Mouse (Mus musculus): Measurements from ENCODE around the gene Cep83. TPM values are rescaled to one million over a fixed set of nuclear protein-coding genes. Genes with fewer than 3 reads are reported as not detected.
A peak's percentile ranks its signal among the peaks of the same experiment; 100 is the strongest.

Gene Cep83
- polyA plus RNA-seq (2014; fragmentation: Nextera tagmentation; extraction: Ambion mirVana): 23.0 and 23.2 TPM in 2 replicates

DNA sequence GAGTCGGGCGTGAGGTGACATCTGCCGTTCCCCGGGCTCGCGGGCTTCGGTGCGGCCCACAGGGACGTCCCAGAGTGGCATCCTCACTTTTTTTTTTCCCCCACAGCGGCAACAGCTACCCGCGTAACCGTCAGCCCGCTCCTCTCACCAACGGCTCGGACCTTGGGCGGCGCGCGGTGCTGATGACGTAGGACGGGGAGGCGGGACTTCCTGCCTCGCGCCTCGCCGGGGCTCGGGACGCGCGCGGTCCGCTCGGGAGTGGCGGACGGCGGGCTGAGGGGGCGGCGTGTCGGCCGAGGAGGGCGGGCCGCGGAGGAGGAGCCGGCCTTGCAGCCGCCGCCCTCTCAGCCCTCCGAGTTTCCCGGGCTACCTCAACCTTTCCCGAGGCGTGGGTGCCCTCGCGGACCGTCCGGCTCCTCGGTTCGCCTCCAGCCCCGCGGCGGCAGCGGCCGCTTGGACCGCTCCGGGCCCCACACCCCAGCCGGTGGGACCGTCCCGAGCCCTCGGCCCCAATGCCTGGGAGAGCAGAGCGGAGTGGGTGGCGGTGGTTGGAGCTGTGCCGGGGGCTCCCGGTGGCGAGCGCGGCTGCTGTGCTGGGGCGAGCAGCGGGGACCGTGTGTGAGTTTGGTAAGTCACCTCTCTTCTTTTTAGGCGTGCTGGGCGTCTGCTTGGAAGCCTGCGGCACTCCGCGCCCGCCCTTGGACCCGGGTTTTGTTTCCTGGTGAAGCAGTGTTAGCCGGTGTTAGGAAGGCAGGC, at the start of gene Cep83:
Cep83 (plus strand) TSS at position 235 of the 756 bp plus-strand sequence.
- Histone ChIP-seq H3K27me3 (ENCODE audit: control insufficient read depth, insufficient read depth, low read length) (no peaks in the 10 kb centered on the region), H3K27ac (ENCODE audit: low read depth, low read length) (peak within 1 kb of the TSS; percentile 85), H3K9ac (ENCODE audit: low read length) (peak within 1 kb of the TSS; percentile 96), H3K4me3 (ENCODE audit: low read depth, low read length) (peak within 1 kb of the TSS; percentile 74), H3K36me3 (ENCODE audit: control insufficient read depth, insufficient read depth, low read length) (no peaks in the 10 kb centered on the region), H3K9me3 (ENCODE audit: control insufficient read depth, low read length) (no peaks in the 10 kb centered on the region), H3K4me1 (ENCODE audit: control insufficient read depth, insufficient read depth, low read length) (peaks cover 2% of the 10 kb centered on the region), H3K4me2 (peak within 1 kb of the TSS; percentile 91)
- ATAC-seq (ENCODE audit: low FRiP score) (peak; percentile 98), DNase-seq (ENCODE audit: low spot score, missing footprints) (peak; percentile 100)
- WGBS: under 1% methylated on average over 84 of the region's 86 CpGs

DNA sequence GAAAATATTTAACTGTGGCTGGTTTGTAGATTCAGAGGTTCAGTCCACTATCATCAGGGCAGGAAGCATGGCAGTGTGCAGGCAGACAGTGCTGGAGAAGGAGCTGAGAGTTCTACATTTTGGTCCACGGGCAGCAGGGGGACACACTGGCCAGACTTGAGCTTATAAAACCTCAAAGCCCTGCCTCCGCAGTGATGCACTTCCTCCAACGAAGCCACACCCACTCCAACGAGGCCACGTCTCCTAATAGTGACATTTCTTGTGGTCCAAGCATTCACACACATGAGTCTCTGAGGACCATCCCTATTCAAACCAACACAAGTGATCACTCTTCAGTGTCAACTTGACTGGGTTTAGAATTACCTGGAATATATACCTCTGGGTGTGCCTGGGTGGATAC, 49.2 kb upstream of the Cep83 start:
- no peaks in the 10 kb centered on the region for H3K9me3 ChIP-seq (ENCODE audit: control insufficient read depth, low read length)
- H3K27ac ChIP-seq (ENCODE audit: low read depth, low read length): no peak overlapping the region
- no peak overlapping the region for H3K4me2 ChIP-seq
- no peak overlapping the region for H3K4me3 ChIP-seq (ENCODE audit: low read depth, low read length)
- H3K4me1 ChIP-seq (ENCODE audit: control insufficient read depth, insufficient read depth, low read length): no peaks in the 10 kb centered on the region
- DNase-seq (ENCODE audit: low spot score, missing footprints): peak; percentile 23
- H3K27me3 ChIP-seq (ENCODE audit: control insufficient read depth, insufficient read depth, low read length): no peaks in the 10 kb centered on the region
- WGBS: 73% methylated on average over 5 of the region's 5 CpGs
- H3K9ac ChIP-seq (ENCODE audit: low read length): no peak overlapping the region
- H3K36me3 ChIP-seq (ENCODE audit: control insufficient read depth, insufficient read depth, low read length): no peaks in the 10 kb centered on the region
- no peak for ATAC-seq (ENCODE audit: low FRiP score)

DNA sequence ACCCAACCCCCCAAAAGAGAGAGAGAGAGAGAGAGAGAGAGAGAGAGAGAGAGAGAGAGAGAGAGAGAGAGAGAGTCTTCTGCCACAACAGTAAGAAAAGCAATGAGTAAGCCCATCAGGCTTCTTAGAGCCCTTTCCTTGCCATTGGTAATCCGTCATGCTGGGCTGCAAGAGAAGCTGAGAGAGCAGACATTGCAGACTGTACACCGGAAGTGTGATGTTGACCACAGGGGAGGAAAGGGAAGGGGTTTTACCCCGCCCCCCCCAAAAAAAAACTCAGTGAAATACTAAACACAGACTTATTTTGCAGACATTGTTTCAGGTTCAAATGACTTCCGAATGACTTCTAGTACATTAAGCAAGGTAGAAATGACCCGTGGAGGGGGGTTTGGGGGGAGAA, 48.4 kb upstream of the Cep83 start:
- Histone ChIP-seq H3K4me3 (ENCODE audit: low read depth, low read length) (no peak overlapping the region), H3K27me3 (ENCODE audit: control insufficient read depth, insufficient read depth, low read length) (no peaks in the 10 kb centered on the region), H3K27ac (ENCODE audit: low read depth, low read length) (no peak overlapping the region), H3K9me3 (ENCODE audit: control insufficient read depth, low read length) (no peaks in the 10 kb centered on the region), H3K9ac (ENCODE audit: low read length) (no peak overlapping the region), H3K36me3 (ENCODE audit: control insufficient read depth, insufficient read depth, low read length) (no peaks in the 10 kb centered on the region), H3K4me1 (ENCODE audit: control insufficient read depth, insufficient read depth, low read length) (no peaks in the 10 kb centered on the region), H3K4me2 (no peak overlapping the region)
- ATAC-seq (ENCODE audit: low FRiP score) (no peak), DNase-seq (ENCODE audit: low spot score, missing footprints) (peak; percentile 60)
- WGBS: 86% methylated on average over 5 of the region's 5 CpGs

DNA sequence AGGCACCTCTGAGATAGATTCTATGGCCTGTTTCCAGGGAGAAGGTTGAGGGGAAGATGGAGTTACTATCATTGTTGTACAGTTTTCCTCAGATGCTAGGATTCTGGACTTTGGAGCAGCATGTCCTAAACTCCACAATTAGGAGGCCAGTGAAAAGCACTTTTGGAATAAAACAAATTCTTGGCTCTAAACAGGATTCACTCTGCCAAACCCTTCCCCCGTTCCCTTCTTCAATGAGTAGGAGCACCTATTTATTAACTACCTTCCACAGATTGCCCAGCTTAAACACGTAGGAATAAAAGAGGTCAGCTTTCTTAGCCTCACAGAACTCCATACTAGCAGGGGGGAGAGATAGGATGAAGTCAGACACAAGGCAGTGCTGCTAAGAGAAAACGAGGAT, 24.4 kb upstream of the Cep83 start:
- 79% methylated on average over 3 of the region's 3 CpGs for WGBS
- no peak overlapping the region for H3K27ac ChIP-seq (ENCODE audit: low read depth, low read length)
- no peak for DNase-seq (ENCODE audit: low spot score, missing footprints)

DNA sequence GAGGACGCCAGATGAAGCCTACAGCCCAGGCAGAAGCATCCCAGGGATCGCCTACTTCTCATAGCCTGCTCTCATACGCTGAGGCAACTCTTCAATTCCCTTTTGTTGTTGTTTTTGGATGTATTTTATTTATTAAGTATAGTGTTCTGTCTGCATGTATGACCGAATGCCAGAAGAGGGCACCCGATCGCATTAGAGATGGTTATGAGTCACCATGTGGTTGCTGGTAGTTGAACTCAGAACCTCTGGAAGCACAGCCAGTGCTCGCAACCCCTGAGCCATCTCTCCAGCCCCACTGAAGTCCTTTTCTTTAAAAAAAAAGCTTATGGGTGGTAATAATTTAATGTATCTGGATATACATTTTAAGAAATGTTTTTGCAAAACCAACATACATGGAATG, 24.0 kb upstream of the Cep83 start:
- 93% methylated on average over 7 of the region's 7 CpGs for WGBS

More for the DNA sequence above, 24.4 kb upstream of the Cep83 start:
- Histone ChIP-seq H3K27me3 (ENCODE audit: control insufficient read depth, insufficient read depth, low read length) (no peaks in the 10 kb centered on the region), H3K4me2 (no peak overlapping the region), H3K4me3 (ENCODE audit: low read depth, low read length) (no peak overlapping the region), H3K9ac (ENCODE audit: low read length) (no peak overlapping the region), H3K36me3 (ENCODE audit: control insufficient read depth, insufficient read depth, low read length) (no peaks in the 10 kb centered on the region), H3K4me1 (ENCODE audit: control insufficient read depth, insufficient read depth, low read length) (no peaks in the 10 kb centered on the region), H3K9me3 (ENCODE audit: control insufficient read depth, low read length) (no peaks in the 10 kb centered on the region)
- ATAC-seq (ENCODE audit: low FRiP score): no peak

DNA sequence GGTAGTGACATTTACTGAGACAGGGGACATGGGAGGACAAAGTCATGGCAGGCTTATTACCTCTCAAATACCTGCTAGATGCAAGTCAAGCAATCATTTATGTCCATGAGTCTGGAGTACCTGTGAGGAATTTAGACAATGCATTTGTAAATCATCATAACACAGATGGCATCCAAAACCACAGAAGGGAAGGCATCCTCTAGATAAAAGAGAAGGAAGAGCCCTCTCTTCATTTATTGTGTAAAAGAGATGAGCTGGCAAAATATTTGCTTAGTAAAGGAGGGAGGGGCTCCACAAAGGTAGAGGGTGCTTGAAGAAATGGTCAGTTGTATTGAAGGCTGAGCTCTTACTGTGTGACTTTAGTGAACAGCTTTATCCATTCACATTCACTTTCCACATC, 20.3 kb upstream of the Cep83 start:
- H3K4me3 ChIP-seq (ENCODE audit: low read depth, low read length): no peak overlapping the region
- no peaks in the 10 kb centered on the region for H3K4me1 ChIP-seq (ENCODE audit: control insufficient read depth, insufficient read depth, low read length)
- no peaks in the 10 kb centered on the region for H3K36me3 ChIP-seq (ENCODE audit: control insufficient read depth, insufficient read depth, low read length)
- H3K9me3 ChIP-seq (ENCODE audit: control insufficient read depth, low read length): no peaks in the 10 kb centered on the region
- no peak overlapping the region for H3K27ac ChIP-seq (ENCODE audit: low read depth, low read length)
- DNase-seq (ENCODE audit: low spot score, missing footprints) (no peak), ATAC-seq (ENCODE audit: low FRiP score) (no peak)
- H3K4me2 ChIP-seq: no peak overlapping the region
- H3K27me3 ChIP-seq (ENCODE audit: control insufficient read depth, insufficient read depth, low read length): no peaks in the 10 kb centered on the region
- H3K9ac ChIP-seq (ENCODE audit: low read length): no peak overlapping the region

More for the DNA sequence above, 24.0 kb upstream of the Cep83 start:
- Histone ChIP-seq H3K4me1 (ENCODE audit: control insufficient read depth, insufficient read depth, low read length) (no peaks in the 10 kb centered on the region), H3K4me2 (no peak overlapping the region), H3K9me3 (ENCODE audit: control insufficient read depth, low read length) (no peaks in the 10 kb centered on the region), H3K4me3 (ENCODE audit: low read depth, low read length) (no peak overlapping the region), H3K36me3 (ENCODE audit: control insufficient read depth, insufficient read depth, low read length) (no peaks in the 10 kb centered on the region), H3K27ac (ENCODE audit: low read depth, low read length) (no peak overlapping the region), H3K9ac (ENCODE audit: low read length) (no peak overlapping the region), H3K27me3 (ENCODE audit: control insufficient read depth, insufficient read depth, low read length) (no peaks in the 10 kb centered on the region)
- ATAC-seq (ENCODE audit: low FRiP score) (no peak), DNase-seq (ENCODE audit: low spot score, missing footprints) (no peak)

DNA sequence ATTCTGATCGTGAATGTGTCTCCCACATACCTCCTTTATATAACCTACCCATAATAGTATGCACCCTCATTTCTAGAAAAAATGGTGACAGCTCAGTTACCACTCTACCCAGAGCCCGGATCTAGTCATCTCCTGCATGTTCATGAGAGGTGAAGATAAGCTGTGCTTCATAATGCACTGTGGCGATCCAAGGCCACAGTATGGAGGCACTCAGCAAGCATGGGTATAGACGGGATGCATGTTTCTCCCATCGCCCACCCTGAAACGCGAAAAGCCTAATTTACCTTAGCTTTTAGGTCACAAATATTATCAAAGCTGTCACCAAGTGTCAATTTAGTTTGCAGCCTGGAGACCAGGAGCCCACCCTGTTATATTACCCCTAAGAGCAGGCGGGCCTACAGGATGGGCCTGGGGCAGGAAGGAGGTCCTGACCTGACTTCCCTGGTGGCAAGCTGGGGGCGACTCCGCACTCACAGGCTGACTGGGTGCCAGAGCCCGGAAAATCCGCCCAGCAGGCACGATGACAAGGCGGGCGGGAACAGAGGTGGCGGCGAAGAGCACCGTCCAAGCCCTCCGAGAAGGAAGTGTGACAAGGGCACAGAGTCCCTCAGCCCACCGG, 544 bp upstream of the Cep83 start:
- Histone ChIP-seq H3K4me1 (ENCODE audit: control insufficient read depth, insufficient read depth, low read length) (peaks cover 2% of the 10 kb centered on the region), H3K36me3 (ENCODE audit: control insufficient read depth, insufficient read depth, low read length) (no peaks in the 10 kb centered on the region), H3K9ac (ENCODE audit: low read length) (peak overlapping the region; percentile 96), H3K9me3 (ENCODE audit: control insufficient read depth, low read length) (no peaks in the 10 kb centered on the region), H3K4me3 (ENCODE audit: low read depth, low read length) (peak overlapping the region; percentile 74), H3K27me3 (ENCODE audit: control insufficient read depth, insufficient read depth, low read length) (no peaks in the 10 kb centered on the region), H3K27ac (ENCODE audit: low read depth, low read length) (peak overlapping the region; percentile 85), H3K4me2 (peak overlapping the region; percentile 91)
- no peak for DNase-seq (ENCODE audit: low spot score, missing footprints)
- peak; percentile 81 for ATAC-seq (ENCODE audit: low FRiP score)
- 5% methylated on average over 20 of the region's 20 CpGs for WGBS

DNA sequence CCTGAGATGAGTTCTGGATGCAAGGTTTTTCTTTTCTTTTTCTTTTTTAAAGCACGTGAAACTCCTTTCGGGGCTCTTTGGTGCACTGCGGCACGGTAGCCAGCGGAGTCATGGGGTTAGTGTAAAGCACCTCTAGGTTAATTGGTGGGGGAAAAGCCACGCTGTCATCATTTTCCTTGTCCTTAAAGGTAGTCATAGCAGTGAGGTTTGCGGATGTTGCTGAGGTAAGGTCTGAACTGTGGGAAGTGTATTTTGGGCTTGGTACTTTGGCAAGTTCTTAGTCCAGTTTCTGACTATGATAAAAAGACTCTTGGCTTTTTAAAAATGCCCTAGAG, 689 bp downstream of the Cep83 start:
- no peak for DNase-seq (ENCODE audit: low spot score, missing footprints)
- 0% methylated on average over 7 of the region's 7 CpGs for WGBS
- Histone ChIP-seq H3K36me3 (ENCODE audit: control insufficient read depth, insufficient read depth, low read length) (no peaks in the 10 kb centered on the region), H3K27ac (ENCODE audit: low read depth, low read length) (peak overlapping the region; percentile 85), H3K9ac (ENCODE audit: low read length) (peak overlapping the region; percentile 96), H3K9me3 (ENCODE audit: control insufficient read depth, low read length) (no peaks in the 10 kb centered on the region), H3K27me3 (ENCODE audit: control insufficient read depth, insufficient read depth, low read length) (no peaks in the 10 kb centered on the region), H3K4me1 (ENCODE audit: control insufficient read depth, insufficient read depth, low read length) (peaks cover 2% of the 10 kb centered on the region), H3K4me2 (peak overlapping the region; percentile 91), H3K4me3 (ENCODE audit: low read depth, low read length) (peak overlapping the region; percentile 74)
- no peak; the same call in none of the 2 replicates for ATAC-seq (ENCODE audit: low FRiP score)

DNA sequence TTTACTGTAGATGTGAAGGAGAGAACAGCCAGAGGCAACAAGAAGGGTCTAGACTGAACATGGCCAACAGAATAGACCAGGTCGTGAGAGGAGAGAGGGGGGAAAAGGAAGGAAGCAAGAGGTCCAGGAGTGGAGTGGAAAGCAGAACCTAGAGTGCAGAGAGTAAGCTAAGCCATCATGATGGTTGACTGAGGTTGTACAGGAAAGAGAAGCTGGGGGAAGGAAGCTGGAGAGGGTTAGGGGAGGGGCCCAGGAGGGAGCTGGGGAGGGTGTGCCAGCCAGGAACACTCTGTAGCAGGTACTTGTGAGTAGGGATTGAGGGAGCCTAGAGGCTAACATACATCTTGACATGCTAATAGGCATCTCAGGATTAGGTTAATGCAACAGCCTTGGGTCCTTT, 1.9 kb downstream of the Cep83 start:
- WGBS: 100% methylated on average over 1 of the region's 1 CpGs
- no peaks in the 10 kb centered on the region for H3K9me3 ChIP-seq (ENCODE audit: control insufficient read depth, low read length)
- H3K36me3 ChIP-seq (ENCODE audit: control insufficient read depth, insufficient read depth, low read length): no peaks in the 10 kb centered on the region
- H3K4me1 ChIP-seq (ENCODE audit: control insufficient read depth, insufficient read depth, low read length): peaks cover 2% of the 10 kb centered on the region
- DNase-seq (ENCODE audit: low spot score, missing footprints) (no peak), ATAC-seq (ENCODE audit: low FRiP score) (no peak)
- H3K27ac ChIP-seq (ENCODE audit: low read depth, low read length): no peak overlapping the region
- no peaks in the 10 kb centered on the region for H3K27me3 ChIP-seq (ENCODE audit: control insufficient read depth, insufficient read depth, low read length)
- no peak overlapping the region for H3K9ac ChIP-seq (ENCODE audit: low read length)
- no peak overlapping the region for H3K4me2 ChIP-seq
- H3K4me3 ChIP-seq (ENCODE audit: low read depth, low read length): no peak overlapping the region

Measured in midbrain, embryonic 11.5 days (tissue).